Mouse (Mus musculus) forebrain, postnatal 0 days (tissue): Measurements from ENCODE around the gene Ric8b. TPM values are rescaled to one million over a fixed set of nuclear protein-coding genes. Genes with fewer than 3 reads are reported as not detected.
A peak's percentile ranks its signal among the peaks of the same experiment; 100 is the strongest.

Experiments
- ATAC-seq: fragments of 200-750 bp; cut with Nextera tagmentation; 2 replicates; pipeline ENCODE4 v1.8.0; 2017; ENCODE audit warnings: mild to moderate bottlenecking, moderate library complexity
- DNase-seq: peaks from one replicate; pipeline ENCODE4 v3.0.0-alpha.2; 2015
- H3K27ac ChIP-seq: fragments of 300-500 bp; sonication (generic); 2 replicates; pipeline ENCODE4 v1.5.1; 2014; ENCODE audit warnings: low read depth, mild to moderate bottlenecking, antibody characterized with exemption, low read length, moderate library complexity, mixed read lengths
- H3K27me3 ChIP-seq: fragments of 300-500 bp; sonication (generic); 2 replicates; pipeline ENCODE4 v1.6.1; 2014; ENCODE audit warnings: mild to moderate bottlenecking, low read length, mixed read lengths; ENCODE audit not compliant: insufficient read depth
- H3K36me3 ChIP-seq: fragments of 300-500 bp; sonication (generic); 2 replicates; pipeline ENCODE4 v1.6.1; 2014; ENCODE audit warnings: mild to moderate bottlenecking, moderate library complexity; ENCODE audit not compliant: insufficient read depth
- H3K4me1 ChIP-seq: fragments of 300-500 bp; sonication (generic); 2 replicates; pipeline ENCODE4 v1.6.1; 2014; ENCODE audit warnings: antibody characterized with exemption; ENCODE audit not compliant: insufficient read depth
- H3K4me2 ChIP-seq: fragments of 300-500 bp; sonication (generic); 2 replicates; pipeline ENCODE4 v1.6.1; 2014; ENCODE audit warnings: low read depth, mild to moderate bottlenecking, moderate library complexity
- H3K4me3 ChIP-seq: fragments of 300-500 bp; sonication (generic); 2 replicates; pipeline ENCODE4 v1.5.1; 2014; ENCODE audit warnings: low read depth, low read length, mixed read lengths
- H3K9ac ChIP-seq: fragments of 300-500 bp; sonication (generic); 2 replicates; pipeline ENCODE4 v1.6.1; 2014; ENCODE audit warnings: mild to moderate bottlenecking
- H3K9me3 ChIP-seq: fragments of 300-500 bp; sonication (generic); 2 replicates; pipeline ENCODE4 v1.6.1; 2016; ENCODE audit warnings: low read length
- CTCF ChIP-seq: sonication (generic); IDR thresholded peaks from 2 replicates; pipeline ENCODE4 v1.5.1; 2016; ENCODE audit warnings: antibody characterized with exemption, control low read depth, low read depth
- WGBS: fragments of 180-500 bp; shearing (Covaris S2); extraction: QIAGEN DNeasy Blood & Tissue Kit; methylation state at CpG from one replicate; pipeline ENCODE4 v1.1.7; 2014; 5-methylcytosine and 5-hydroxymethylcytosine counted together
- polyA plus RNA-seq: library from polyadenylated mRNA; unstranded; fragments of >200 nt; fragmentation: Nextera tagmentation; extraction: Ambion mirVana; gene quantifications from 2 replicates; pipeline ENCODE4 v1.2.1, GENCODE M21; 2015
- total RNA-seq: library from RNA; depleted of rRNA; stranded (reverse); fragments of >200 nt; gene quantifications from 2 replicates; pipeline ENCODE4 v1.2.3, GENCODE M21; 2014

The Ric8b gene
- total and polyA plus RNA-seq, 2 experiments from 2014 or later: 31.5 to 63.8 TPM

GRCm38 (mm10) chr10:84976588-84977351 is 59.4 kb downstream of the Ric8b start:
- Histone ChIP-seq H3K9ac (no peak overlapping the region), H3K4me1 (no peaks in the 10 kb centered on the region; the same call in 1 of the 2 replicates), H3K4me3 (no peak overlapping the region), H3K27me3 (no peaks in the 10 kb centered on the region), H3K36me3 (peaks cover 29% of the 10 kb centered on the region), H3K9me3 (no peaks in the 10 kb centered on the region), H3K4me2 (no peak overlapping the region), H3K27ac (no peak overlapping the region)
- DNase-seq: peak; percentile 17
- WGBS: 36% methylated on average over 8 of the region's 8 CpGs
- ATAC-seq: peak; percentile 18
- no peak for TF ChIP-seq CTCF

GRCm38 (mm10) chr10:84980291-84980690 is 62.9 kb downstream of the Ric8b start:
- TF ChIP-seq CTCF: no peak
- DNase-seq (no peak), ATAC-seq (no peak)
- peaks cover 30% of the 10 kb centered on the region for H3K36me3 ChIP-seq
- WGBS: 96% methylated on average over 5 of the region's 5 CpGs
- H3K4me2 ChIP-seq: no peak overlapping the region
- H3K27ac ChIP-seq: no peak overlapping the region
- no peak overlapping the region for H3K9ac ChIP-seq
- no peaks in the 10 kb centered on the region for H3K27me3 ChIP-seq
- no peaks in the 10 kb centered on the region; the same call in 1 of the 2 replicates for H3K4me1 ChIP-seq
- H3K9me3 ChIP-seq: no peaks in the 10 kb centered on the region
- H3K4me3 ChIP-seq: no peak overlapping the region

- TF ChIP-seq CTCF: no peak
- Histone ChIP-seq H3K9ac (no peak overlapping the region), H3K4me1 (no peaks in the 10 kb centered on the region; the same call in 1 of the 2 replicates), H3K4me3 (no peak overlapping the region), H3K9me3 (no peaks in the 10 kb centered on the region), H3K27me3 (no peaks in the 10 kb centered on the region), H3K27ac (no peak overlapping the region), H3K4me2 (no peak overlapping the region), H3K36me3 (peaks cover 31% of the 10 kb centered on the region)
- WGBS: 100% methylated on average over 2 of the region's 2 CpGs
- ATAC-seq: no peak
- no peak for DNase-seq
Measured at GRCm38 (mm10) chr10:84981441-84981840, 64.0 kb downstream of the Ric8b start.

GRCm38 (mm10) chr10:84982675-84983074 is 65.3 kb downstream of the Ric8b start:
- TF ChIP-seq CTCF: no peak
- H3K27ac ChIP-seq: no peak overlapping the region
- no peaks in the 10 kb centered on the region for H3K27me3 ChIP-seq
- no peaks in the 10 kb centered on the region for H3K4me1 ChIP-seq
- H3K9ac ChIP-seq: no peak overlapping the region
- no peak overlapping the region for H3K4me3 ChIP-seq
- no peak for ATAC-seq
- 91% methylated on average over 6 of the region's 7 CpGs for WGBS
- peaks cover 32% of the 10 kb centered on the region for H3K36me3 ChIP-seq
- no peak for DNase-seq
- H3K9me3 ChIP-seq: no peaks in the 10 kb centered on the region
- H3K4me2 ChIP-seq: no peak overlapping the region

GRCm38 (mm10) chr10:84985956-84986355 is 68.5 kb downstream of the Ric8b start:
- ATAC-seq (peak; percentile 76), DNase-seq (peak; percentile 63)
- peaks cover 37% of the 10 kb centered on the region for H3K36me3 ChIP-seq
- TF ChIP-seq CTCF: peak; percentile 75
- no peaks in the 10 kb centered on the region for H3K27me3 ChIP-seq
- H3K4me3 ChIP-seq: no peak overlapping the region
- no peak overlapping the region for H3K9ac ChIP-seq
- WGBS: 55% methylated on average over 9 of the region's 9 CpGs
- no peaks in the 10 kb centered on the region for H3K4me1 ChIP-seq
- no peak overlapping the region for H3K4me2 ChIP-seq
- no peak overlapping the region for H3K27ac ChIP-seq
- no peaks in the 10 kb centered on the region for H3K9me3 ChIP-seq

GRCm38 (mm10) chr10:84987666-84988065 is 70.2 kb downstream of the Ric8b start:
- TF ChIP-seq CTCF: no peak
- WGBS: 63% methylated on average over 4 of the region's 4 CpGs
- Histone ChIP-seq H3K4me2 (no peak overlapping the region), H3K4me1 (no peaks in the 10 kb centered on the region), H3K36me3 (peaks cover 34% of the 10 kb centered on the region), H3K9ac (no peak overlapping the region), H3K27ac (no peak overlapping the region), H3K27me3 (no peaks in the 10 kb centered on the region), H3K4me3 (no peak overlapping the region), H3K9me3 (no peaks in the 10 kb centered on the region)
- DNase-seq (no peak), ATAC-seq (peak; percentile 38; the same call in 1 of the 2 replicates)

- WGBS: 88% methylated on average over 4 of the region's 4 CpGs
- no peaks in the 10 kb centered on the region for H3K27me3 ChIP-seq
- no peak overlapping the region for H3K4me2 ChIP-seq
- no peak overlapping the region for H3K9ac ChIP-seq
- H3K36me3 ChIP-seq: peaks cover 30% of the 10 kb centered on the region; the same call in 1 of the 2 replicates
- H3K9me3 ChIP-seq: no peaks in the 10 kb centered on the region
- DNase-seq (no peak), ATAC-seq (no peak)
- no peak for TF ChIP-seq CTCF
- H3K4me1 ChIP-seq: no peaks in the 10 kb centered on the region
- no peak overlapping the region for H3K4me3 ChIP-seq
- no peak overlapping the region for H3K27ac ChIP-seq
Measured at GRCm38 (mm10) chr10:84988650-84989049, 71.2 kb downstream of the Ric8b start.
